Mouse (Mus musculus) frontal cortex, postnatal 10 days (tissue): ENCODE results near the gene Upp2.

Source experiments
- DNase-seq, 2 experiments: peaks; one replicate each; pipeline ENCODE4 v3.0.0; 2022; ENCODE audit warnings: low spot score in 2 of 2, mixed read lengths in 1 of 2

Gene Upp2

DNA sequence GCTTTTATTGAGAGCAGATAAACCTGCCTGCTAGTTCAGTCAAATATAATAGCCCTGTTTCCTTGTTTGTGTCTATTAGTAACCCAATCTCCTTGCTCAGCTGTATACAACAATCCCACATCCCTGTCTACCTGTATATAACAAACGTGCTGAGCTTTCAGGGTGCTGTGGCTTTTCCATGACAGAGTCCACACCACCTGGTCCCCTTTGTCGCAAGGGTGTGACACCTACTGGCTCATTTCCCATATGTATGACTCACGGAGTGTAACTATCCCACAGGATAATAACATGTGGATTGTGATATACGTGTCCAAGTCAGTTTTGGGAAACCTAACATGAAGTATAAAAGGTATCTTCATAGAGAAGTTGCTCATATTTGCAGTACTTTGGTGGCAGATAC is 275.3 kb downstream of the Upp2 start:
- no peak for DNase-seq
